Mouse (Mus musculus) 3T3-L1 (cell line): ENCODE measurements around the gene Il12rb2.

Experiments used
- DNase-seq: peaks from one replicate; pipeline ENCODE4 v3.0.0-alpha.2; 2015; ENCODE audit warnings: low read depth, low spot score

The Il12rb2 gene

GRCm38 (mm10) chr6:67375982-67376391 is at the start of gene Il12rb2:
Gene Il12rb2, minus strand, starts transcription at chr6:67376188.
- no peak for DNase-seq

GRCm38 (mm10) chr6:67421761-67422160 is 45.8 kb upstream of the Il12rb2 start:
- DNase-seq: no peak

GRCm38 (mm10) chr6:67416557-67416956 is 40.6 kb upstream of the Il12rb2 start:
- no peak for DNase-seq

DNA sequence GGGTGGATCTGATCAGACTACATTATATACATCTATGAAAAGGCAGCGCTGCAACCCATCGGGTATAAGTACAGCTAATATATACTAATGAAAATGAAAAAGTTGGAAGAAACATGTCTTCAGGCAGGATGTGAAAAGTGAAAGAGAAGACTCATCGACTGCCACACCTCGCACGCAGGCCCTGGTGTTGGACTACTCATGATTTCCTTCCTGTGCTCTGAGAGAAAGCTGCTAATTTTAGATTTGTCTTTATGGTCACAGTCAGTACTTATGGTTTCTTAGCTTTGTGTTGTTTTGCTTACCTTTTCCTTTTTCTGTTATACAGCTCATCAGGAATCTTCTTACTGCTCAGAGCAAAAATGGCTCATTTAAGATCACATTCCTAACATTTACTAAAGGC is 39.3 kb upstream of the Il12rb2 start:
- DNase-seq: no peak

DNA sequence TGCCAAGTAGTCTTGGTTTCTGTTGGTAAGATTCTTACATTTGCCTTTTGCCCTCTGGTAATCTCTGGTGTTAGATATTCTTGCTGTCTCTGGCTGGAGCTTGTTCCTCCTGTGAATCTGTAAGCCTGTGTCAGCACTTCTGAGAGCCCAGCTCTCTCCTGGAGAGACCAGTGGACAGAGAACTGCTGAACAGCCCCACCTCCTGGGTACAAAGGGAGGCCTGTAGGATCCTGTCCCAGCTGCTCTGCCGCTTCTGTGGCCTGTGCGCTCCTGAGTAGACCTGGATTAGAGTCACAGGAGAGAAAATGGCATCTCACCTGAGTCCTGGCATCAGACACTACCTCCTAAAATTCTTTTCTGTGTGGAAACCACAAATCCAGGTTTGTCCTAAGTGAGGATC is 37.4 kb upstream of the Il12rb2 start:
- no peak for DNase-seq

DNA sequence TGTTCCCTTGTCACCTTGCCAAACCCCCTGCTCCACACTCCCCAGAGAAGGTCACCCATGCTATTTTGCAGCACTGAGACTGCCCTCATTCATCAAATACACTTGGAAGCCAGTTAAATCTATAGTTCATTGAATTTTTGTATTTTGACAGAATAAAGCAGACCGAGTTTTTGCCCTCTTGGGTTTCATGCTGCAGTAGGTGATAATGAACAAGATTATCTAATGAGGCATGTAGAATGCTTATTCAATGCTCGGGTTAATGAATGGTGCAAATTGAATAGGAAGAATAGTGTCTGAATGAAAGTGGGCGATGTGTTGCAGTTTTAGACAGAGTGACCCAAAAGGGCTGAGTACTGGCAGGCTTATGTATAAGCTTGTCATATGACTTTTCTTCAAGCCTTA is 29.3 kb upstream of the Il12rb2 start:
- no peak for DNase-seq

GRCm38 (mm10) chr6:67399551-67399950 is 23.6 kb upstream of the Il12rb2 start:
- no peak for DNase-seq

- DNase-seq: no peak
Measured at GRCm38 (mm10) chr6:67365785-67366184, 10.2 kb downstream of the Il12rb2 start.

- no peak for DNase-seq
Measured at GRCm38 (mm10) chr6:67348065-67348464, 27.9 kb downstream of the Il12rb2 start.

GRCm38 (mm10) chr6:67339494-67339893 is 36.5 kb downstream of the Il12rb2 start:
- no peak for DNase-seq

GRCm38 (mm10) chr6:67337943-67338342 is 38.0 kb downstream of the Il12rb2 start:
- no peak for DNase-seq

- peak; percentile 25 for DNase-seq
Measured at GRCm38 (mm10) chr6:67323788-67324187, 52.2 kb downstream of the Il12rb2 start.

DNA sequence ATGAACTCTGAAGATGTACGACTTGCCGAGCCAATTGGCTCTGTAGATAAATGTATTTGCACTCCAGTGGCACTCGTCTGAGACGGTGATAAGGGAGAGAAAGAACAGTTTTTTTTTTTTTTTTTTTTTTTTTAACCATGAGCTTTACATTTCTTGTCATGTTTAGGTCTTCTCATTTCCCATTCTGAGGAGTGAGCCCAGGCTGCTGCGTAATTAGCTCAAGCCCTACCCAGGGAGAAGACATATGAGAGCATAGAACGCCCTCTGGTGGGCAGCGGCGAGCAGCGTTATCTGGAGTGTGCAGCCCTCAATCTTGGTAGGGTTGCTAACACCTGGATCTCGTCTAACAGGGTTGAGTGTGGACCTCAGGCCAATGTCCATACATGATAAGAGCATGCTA is 57.5 kb downstream of the Il12rb2 start:
- DNase-seq: peak; percentile 29

DNA sequence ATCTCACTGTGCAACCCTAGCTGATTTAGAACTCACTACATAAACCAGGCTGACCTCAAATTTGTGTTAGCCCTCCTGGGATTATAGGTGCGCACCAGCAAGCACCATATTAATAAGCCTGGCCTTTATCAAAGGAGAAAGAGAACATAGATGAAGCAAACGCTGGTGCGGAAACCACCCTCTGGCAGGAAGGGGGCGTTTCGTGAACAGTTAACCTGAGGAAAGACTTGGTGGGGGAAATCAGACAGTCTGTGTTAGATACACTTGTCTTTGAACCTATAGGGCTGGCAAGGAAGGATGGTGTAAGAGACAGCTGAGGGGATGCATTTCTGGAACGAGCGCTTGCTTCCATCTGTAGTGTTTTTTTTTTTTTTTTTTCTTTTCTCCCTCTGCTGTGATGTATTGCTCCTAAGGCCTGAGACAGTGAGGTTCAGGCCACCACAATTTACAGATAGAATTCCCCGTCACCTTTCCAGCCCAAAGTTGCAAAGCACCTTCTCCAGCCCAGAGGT is 58.1 kb downstream of the Il12rb2 start:
- DNase-seq: no peak

DNA sequence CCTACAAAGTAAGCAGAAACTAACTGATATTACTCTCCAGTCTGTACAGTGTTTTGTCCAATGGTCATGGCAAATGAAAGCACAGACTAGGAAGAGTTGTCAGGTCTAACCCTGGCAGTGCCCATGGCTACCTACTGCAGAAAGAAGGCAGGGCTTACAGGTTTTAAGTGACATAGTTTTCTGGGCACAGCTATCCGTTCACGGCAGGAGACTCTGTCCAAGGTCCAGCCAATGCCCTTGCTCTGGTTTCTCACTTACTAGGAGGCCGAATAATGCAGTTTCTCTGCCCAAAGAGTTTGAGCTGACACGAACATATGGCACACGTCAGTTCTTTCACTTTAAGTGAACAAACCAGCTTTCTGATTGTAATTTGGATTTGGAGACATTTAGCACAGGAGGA is 58.9 kb downstream of the Il12rb2 start:
- DNase-seq: no peak

DNA sequence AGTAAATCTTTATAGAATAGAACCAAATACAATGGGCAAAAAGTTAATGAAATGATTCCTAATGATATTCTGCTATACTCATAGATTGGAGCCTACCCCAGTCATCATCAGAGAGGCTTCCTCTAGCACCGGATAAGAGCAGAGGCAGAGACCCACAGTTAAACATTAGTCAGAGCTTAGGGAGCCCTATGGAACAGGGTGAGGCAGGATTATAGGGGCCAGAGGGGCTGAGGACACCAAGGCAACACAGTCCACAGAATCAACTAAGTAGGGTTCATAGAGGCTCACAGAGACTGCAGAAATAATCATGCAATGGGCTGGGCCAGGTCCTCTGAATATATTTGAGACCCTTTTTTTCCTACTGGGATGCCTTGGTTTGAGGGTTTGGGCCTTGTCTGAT is 61.3 kb downstream of the Il12rb2 start:
- no peak for DNase-seq

DNA sequence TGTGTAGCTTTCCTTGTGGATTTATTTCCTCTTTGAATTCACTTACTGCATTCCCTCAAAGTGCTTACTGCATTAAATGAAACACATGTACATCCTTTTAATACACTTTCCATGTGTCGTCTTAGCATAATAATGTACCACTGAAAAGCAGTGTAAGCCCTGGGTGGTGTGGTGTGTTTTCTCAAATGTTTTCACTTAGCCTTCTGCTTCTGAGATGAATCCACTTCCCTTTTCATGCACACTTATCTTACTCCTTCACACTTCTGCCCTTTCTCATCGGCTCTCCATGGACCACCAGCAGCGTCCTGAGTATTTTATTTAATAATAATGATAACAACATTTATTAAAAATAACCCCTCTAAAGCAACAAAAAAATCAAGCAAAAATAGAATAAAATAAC is 66.2 kb downstream of the Il12rb2 start:
- DNase-seq: no peak

DNA sequence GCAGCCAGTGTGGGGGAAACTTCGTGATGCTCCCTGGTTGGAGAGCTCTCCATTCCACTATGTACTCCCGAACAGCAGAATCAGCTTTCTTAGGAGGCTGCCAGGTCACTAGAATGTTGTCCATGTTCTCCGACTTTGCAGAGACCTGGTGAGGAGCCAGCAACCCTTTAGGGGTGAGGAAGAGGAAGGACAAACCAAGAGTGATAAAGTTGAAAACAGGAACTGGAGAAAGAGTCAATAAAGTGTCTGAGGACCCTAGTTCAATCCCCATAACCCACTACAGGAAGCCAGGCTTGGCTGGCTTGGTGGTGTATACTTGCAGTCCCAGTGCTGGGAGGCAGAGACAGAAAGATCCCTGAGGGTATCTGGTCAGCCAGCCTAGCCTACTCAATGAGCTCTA is 67.0 kb downstream of the Il12rb2 start:
- DNase-seq: no peak

DNA sequence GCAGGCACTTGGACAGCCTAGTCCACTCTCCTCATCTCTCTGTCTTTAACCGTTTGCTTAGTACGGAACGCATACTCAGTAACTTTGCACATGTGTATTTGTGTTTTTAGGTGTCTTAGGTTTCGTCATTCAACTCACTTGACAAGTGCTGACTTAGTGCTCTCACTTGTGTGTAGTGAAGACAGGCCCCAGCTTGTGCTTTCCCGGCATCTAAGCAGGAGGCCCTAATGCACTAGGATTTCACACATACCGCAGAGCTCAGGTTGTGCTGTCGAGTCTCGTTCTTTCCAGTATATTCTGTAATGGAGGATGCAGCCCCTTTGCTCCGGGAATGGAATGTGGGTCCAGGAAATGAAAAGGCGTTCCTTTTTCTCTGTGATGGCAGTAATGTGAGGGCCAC is 72.8 kb downstream of the Il12rb2 start:
- DNase-seq: no peak

DNA sequence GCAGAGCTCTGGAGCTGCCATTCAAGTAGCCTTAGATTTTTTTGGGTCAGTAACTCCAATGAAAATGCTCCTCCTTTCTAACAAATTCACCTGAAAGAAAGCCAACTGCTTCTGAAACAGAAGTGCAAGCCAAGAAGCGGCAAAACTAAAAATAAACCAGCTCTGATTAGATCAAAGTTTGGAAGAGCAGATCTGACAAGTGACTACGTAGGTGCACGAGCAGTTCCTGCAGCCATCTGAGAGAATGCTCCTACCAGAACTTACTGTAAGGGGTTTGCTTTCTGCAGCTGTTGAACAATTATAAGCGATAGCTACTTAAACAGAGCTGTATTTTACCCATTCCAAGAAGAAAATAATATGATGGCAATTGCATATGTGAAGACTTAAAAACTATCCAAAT is 73.5 kb downstream of the Il12rb2 start:
- no peak for DNase-seq

GRCm38 (mm10) chr6:67301230-67301629 is 74.8 kb downstream of the Il12rb2 start:
- no peak for DNase-seq

DNA sequence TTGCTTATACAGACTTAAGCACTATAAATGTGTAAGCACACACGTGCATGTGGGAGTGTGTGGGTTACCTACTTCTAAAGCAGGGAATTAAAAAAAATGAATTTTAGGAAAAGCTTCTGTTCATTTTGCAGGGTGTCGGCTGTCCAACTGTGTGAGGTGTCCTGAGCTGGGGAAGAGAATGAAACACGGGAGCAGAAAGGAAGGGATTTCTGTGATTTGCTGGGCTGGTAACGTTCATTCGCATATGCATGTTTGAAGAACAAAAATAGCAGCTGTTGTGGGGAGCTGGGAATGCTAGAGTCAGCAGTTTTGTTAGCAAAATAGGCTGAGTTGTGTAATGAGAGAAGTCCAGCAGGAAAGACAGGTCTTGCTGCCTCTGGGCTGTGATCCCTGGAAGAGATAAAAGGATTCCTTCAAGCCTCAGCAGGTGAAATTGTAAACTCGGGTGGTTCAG is 75.3 kb downstream of the Il12rb2 start:
- DNase-seq: no peak

DNA sequence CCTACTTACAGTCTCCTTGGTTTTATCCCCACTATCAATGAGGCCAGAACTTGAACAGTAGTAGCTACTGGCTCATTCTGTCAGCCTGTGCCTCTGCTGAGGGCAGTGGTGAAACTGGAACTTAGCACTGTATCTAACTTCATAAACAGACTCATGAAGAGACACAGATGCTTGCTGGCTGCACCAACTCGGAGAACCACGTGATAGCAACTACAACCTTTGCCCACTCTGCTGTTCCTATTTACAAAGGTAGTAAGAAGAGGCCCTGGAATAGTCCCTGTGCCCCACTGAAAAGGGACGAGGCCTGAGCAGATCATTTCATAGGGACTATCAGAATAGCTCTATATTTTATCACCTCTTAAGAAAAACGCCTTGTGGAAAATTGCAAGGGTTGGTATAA is 75.7 kb downstream of the Il12rb2 start:
- no peak for DNase-seq

DNA sequence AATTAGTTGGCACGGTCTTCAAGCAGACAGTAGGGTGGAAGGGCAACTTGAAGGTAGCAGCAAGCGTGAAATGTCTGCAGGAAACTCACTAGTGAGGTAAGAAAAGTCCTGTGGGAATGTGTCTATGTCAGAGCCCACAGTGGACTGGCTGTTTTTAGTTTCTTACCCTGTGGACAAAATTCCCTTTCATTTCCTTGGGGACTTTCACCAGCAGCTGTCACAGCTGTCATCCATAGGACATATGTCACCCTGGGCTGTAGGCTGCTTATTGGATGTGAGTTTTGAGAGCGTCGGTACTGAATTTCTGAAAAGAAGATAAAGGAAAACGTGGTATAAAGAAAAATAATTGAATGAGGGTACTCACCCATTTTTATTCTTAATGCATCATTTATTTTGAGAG is 77.2 kb downstream of the Il12rb2 start:
- DNase-seq: no peak
